Comparison of ENCODE assay signal across 8 mouse cellular contexts in the genomic region with DNA sequence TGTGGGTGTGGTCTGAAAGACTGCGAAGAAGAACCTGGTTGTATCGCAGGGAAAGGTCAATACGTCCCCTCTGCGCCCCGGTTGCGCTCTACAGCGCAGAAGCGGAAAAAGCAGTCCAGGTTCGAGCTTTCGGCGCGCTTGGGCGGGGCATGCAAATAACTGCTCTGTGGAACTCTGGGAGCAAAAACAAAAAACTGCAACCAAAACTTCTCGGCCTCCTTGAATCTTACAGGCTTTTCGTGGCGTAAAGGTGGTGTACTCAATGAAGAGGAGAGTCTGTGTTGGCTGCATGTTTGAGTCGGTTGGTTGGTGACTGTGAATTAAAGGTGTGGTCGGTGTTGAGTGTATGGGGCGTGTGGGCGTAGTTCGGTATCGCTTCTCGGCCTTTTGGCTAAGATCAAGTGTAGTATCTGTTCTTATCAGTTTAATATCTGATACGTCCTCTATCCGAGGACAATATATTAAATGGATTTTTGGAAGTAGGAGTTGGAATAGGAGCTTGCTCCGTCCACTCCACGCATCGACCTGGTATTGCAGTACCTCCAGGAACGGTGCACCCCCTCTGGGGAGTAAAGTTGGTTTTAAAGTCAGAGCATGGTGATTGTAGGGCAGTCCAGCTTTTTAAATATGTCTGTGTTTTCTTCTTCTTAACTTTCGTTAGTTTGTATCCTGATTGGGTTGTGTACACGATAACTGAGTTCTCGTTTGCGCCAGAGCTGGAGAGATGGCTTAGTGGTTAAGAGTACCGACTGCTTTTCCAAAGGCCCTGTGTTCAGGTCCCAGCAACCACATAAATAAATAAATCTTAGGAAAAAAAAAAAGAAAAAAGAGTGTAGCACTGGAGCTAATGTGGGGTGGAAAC. TPM values are rescaled to one million over a fixed set of nuclear protein-coding genes. Genes with fewer than 3 reads are reported as not detected.
DNase-seq lines count a peak whose midpoint lies in the region; ATAC-seq and TF ChIP-seq lines count a peak whose summit lies in the region.

Rdm1 (plus strand) TSS at position 201 of the 862 bp plus-strand sequence.

- peak within 1 kb of the TSS; percentile 100 for H3K27ac ChIP-seq in heart, embryonic 12.5 days (ENCODE audit: poor library complexity, severe bottlenecking)
- H3K27ac ChIP-seq in kidney, postnatal 0 days: peak within 1 kb of the TSS; percentile 99
- peak within 1 kb of the TSS; percentile 98 for H3K27ac ChIP-seq in liver, embryonic 13.5 days
- H3K27ac ChIP-seq in neural tube, embryonic 11.5 days (ENCODE audit: low read depth, low read length): peak within 1 kb of the TSS; percentile 92
- peak within 1 kb of the TSS; percentile 96 for H3K27ac ChIP-seq in stomach, postnatal 0 days (replicated peaks)

- no peaks in the 10 kb centered on the region for H3K9me3 ChIP-seq in heart, embryonic 12.5 days (replicated peaks)
- no peaks in the 10 kb centered on the region for H3K9me3 ChIP-seq in kidney, postnatal 0 days (replicated peaks; ENCODE audit: low read length)
- H3K9me3 ChIP-seq in liver, embryonic 13.5 days (replicated peaks): no peaks in the 10 kb centered on the region
- H3K9me3 ChIP-seq in neural tube, embryonic 11.5 days (ENCODE audit: control insufficient read depth, low read length): no peaks in the 10 kb centered on the region
- H3K9me3 ChIP-seq in stomach, postnatal 0 days (ENCODE audit: control insufficient read depth, low read length): no peaks in the 10 kb centered on the region

- ATAC-seq in erythroid progenitor cell, adult 5-6 weeks (replicated peaks; ENCODE audit: low FRiP score, poor library complexity, severe bottlenecking): peak; percentile 78
- peak; percentile 90 for ATAC-seq in heart, embryonic 12.5 days (ENCODE audit: insufficient number of reproducible peaks, low FRiP score)
- peak; percentile 87 for ATAC-seq in kidney, postnatal 0 days (replicated peaks; ENCODE audit: low FRiP score, low read depth)
- peak; percentile 90 for ATAC-seq in liver, embryonic 13.5 days (ENCODE audit: low read depth)
- peak; percentile 91 for ATAC-seq in neural tube, embryonic 11.5 days (ENCODE audit: insufficient read depth, low FRiP score, low TSS enrichment)
- peak; percentile 81 for ATAC-seq in stomach, postnatal 0 days (ENCODE audit: low FRiP score, low TSS enrichment)

- under 1% methylated on average over 34 of the region's 34 CpGs for WGBS in heart, embryonic 12.5 days
- WGBS in kidney, postnatal 0 days: 0% methylated on average over 33 of the region's 34 CpGs
- under 1% methylated on average over 34 of the region's 34 CpGs for WGBS in liver, embryonic 13.5 days (ENCODE audit: insufficient replicate concordance)
- WGBS in neural tube, embryonic 11.5 days: under 1% methylated on average over 32 of the region's 34 CpGs
- WGBS in stomach, postnatal 0 days: under 1% methylated on average over 32 of the region's 34 CpGs

- H3K4me2 ChIP-seq in heart, embryonic 12.5 days: peak within 1 kb of the TSS; percentile 72
- H3K4me2 ChIP-seq in kidney, postnatal 0 days (ENCODE audit: low read length): peak within 1 kb of the TSS; percentile 73
- H3K4me2 ChIP-seq in liver, embryonic 13.5 days: peak within 1 kb of the TSS; percentile 78
- peak within 1 kb of the TSS; percentile 65 for H3K4me2 ChIP-seq in neural tube, embryonic 11.5 days (ENCODE audit: low read depth)
- peak within 1 kb of the TSS; percentile 81 for H3K4me2 ChIP-seq in stomach, postnatal 0 days (replicated peaks; ENCODE audit: low read depth)

- TF ChIP-seq EP300 in stomach, postnatal 0 days (optimal IDR thresholded peaks at IDR 0.05): peak; percentile 84

- 0 out of 2 replicates have a peak, but pooled peaks cover 3% of the 10 kb centered on the region for H3K36me3 ChIP-seq in heart, embryonic 12.5 days
- no peaks in the 10 kb centered on the region; the same call in 1 of the 2 replicates for H3K36me3 ChIP-seq in kidney, postnatal 0 days (ENCODE audit: insufficient read depth, low read length)
- no peaks in the 10 kb centered on the region for H3K36me3 ChIP-seq in liver, embryonic 13.5 days
- H3K36me3 ChIP-seq in neural tube, embryonic 11.5 days (ENCODE audit: control insufficient read depth, insufficient read depth, low read length): no peaks in the 10 kb centered on the region
- no peaks in the 10 kb centered on the region for H3K36me3 ChIP-seq in stomach, postnatal 0 days (ENCODE audit: control insufficient read depth, insufficient read depth, low read length)

- no peaks in the 10 kb centered on the region for H3K4me1 ChIP-seq in heart, embryonic 12.5 days (replicated peaks)
- no peaks in the 10 kb centered on the region for H3K4me1 ChIP-seq in kidney, postnatal 0 days (replicated peaks; ENCODE audit: insufficient read depth, low read length)
- peaks cover 32% of the 10 kb centered on the region for H3K4me1 ChIP-seq in liver, embryonic 13.5 days (replicated peaks)
- no peaks in the 10 kb centered on the region for H3K4me1 ChIP-seq in neural tube, embryonic 11.5 days (ENCODE audit: control insufficient read depth, insufficient read depth, low read length)
- H3K4me1 ChIP-seq in stomach, postnatal 0 days (replicated peaks; ENCODE audit: control insufficient read depth, insufficient read depth): no peaks in the 10 kb centered on the region

- peak within 1 kb of the TSS; percentile 77 for H3K9ac ChIP-seq in heart, embryonic 12.5 days
- peak within 1 kb of the TSS; percentile 72 for H3K9ac ChIP-seq in kidney, postnatal 0 days (ENCODE audit: low read depth, low read length)
- peak within 1 kb of the TSS; percentile 76 for H3K9ac ChIP-seq in liver, embryonic 13.5 days
- H3K9ac ChIP-seq in neural tube, embryonic 11.5 days (ENCODE audit: low read length): peak within 1 kb of the TSS; percentile 64
- H3K9ac ChIP-seq in stomach, postnatal 0 days (ENCODE audit: low read length): peak within 1 kb of the TSS; percentile 79

- peak; percentile 88 for DNase-seq in CD4-positive, CD25-positive, alpha-beta regulatory T cell, adult 2 months (ENCODE audit: low read depth, low spot score)
- peak; percentile 81 for DNase-seq in brain, embryonic 18.5 days (ENCODE audit: low read depth, low spot score)
- DNase-seq in kidney, postnatal 0 days (ENCODE audit: low spot score): peak; percentile 97
- DNase-seq in liver, embryonic 13.5 days: peak; percentile 74
- DNase-seq in neural tube, embryonic 11.5 days (ENCODE audit: low spot score): peak; percentile 91
- DNase-seq in stomach, postnatal 0 days (ENCODE audit: low spot score): peak; percentile 83

- peak within 1 kb of the TSS; percentile 57 for H3K4me3 ChIP-seq in heart, embryonic 12.5 days
- peak within 1 kb of the TSS; percentile 44 for H3K4me3 ChIP-seq in kidney, postnatal 0 days (replicated peaks; ENCODE audit: low read depth, low read length)
- peak within 1 kb of the TSS; percentile 60 for H3K4me3 ChIP-seq in liver, embryonic 13.5 days (replicated peaks)
- peak within 1 kb of the TSS; percentile 48 for H3K4me3 ChIP-seq in neural tube, embryonic 11.5 days (ENCODE audit: low read depth, low read length)
- peak within 1 kb of the TSS; percentile 63 for H3K4me3 ChIP-seq in stomach, postnatal 0 days (ENCODE audit: low read depth, low read length)

- no peak for TF ChIP-seq CTCF in kidney, postnatal 0 days (IDR thresholded peaks at IDR 0.05; ENCODE audit: low read depth)
- TF ChIP-seq CTCF in stomach, postnatal 0 days (IDR thresholded peaks at IDR 0.05; ENCODE audit: low read depth): peak; percentile 8; the same call in 1 of the 2 replicates

- H3K27me3 ChIP-seq in heart, embryonic 12.5 days (replicated peaks): no peaks in the 10 kb centered on the region
- H3K27me3 ChIP-seq in kidney, postnatal 0 days (ENCODE audit: insufficient read depth, low read length): no peaks in the 10 kb centered on the region
- H3K27me3 ChIP-seq in liver, embryonic 13.5 days: no peaks in the 10 kb centered on the region
- no peaks in the 10 kb centered on the region for H3K27me3 ChIP-seq in neural tube, embryonic 11.5 days (ENCODE audit: control insufficient read depth, insufficient read depth, low read length)
- H3K27me3 ChIP-seq in stomach, postnatal 0 days (ENCODE audit: control insufficient read depth, insufficient read depth, low read length): no peaks in the 10 kb centered on the region

RNA-seq across cellular contexts. Expression of gene Rdm1, which starts in this region (rescaled TPM):
- 81.1 and 91.4 TPM in 2 replicates for total RNA-seq in erythroid progenitor cell, adult 5-6 weeks (2015; ENCODE audit: low replicate concordance)
- 34.5 and 43.0 TPM in 2 replicates for total RNA-seq in erythroid progenitor cell, adult 5-6 weeks (2017; ENCODE audit: low replicate concordance)
- polyA plus RNA-seq in heart, embryonic 12.5 days (2016; fragmentation: Nextera tagmentation; extraction: Ambion mirVana): 28.3 and 36.2 TPM in 2 replicates
- polyA plus RNA-seq in kidney, postnatal 0 days (2015; fragmentation: Nextera tagmentation; extraction: Ambion mirVana): 30.9 and 37.6 TPM in 2 replicates
- 8.3 and 8.6 TPM in 2 replicates for polyA plus RNA-seq in liver, embryonic 13.5 days (2015; fragmentation: Nextera tagmentation; extraction: Ambion mirVana)
- polyA plus RNA-seq in neural tube, embryonic 11.5 days (2014; fragmentation: Nextera tagmentation; extraction: Ambion mirVana): 24.1 and 30.7 TPM in 2 replicates
- polyA plus RNA-seq in stomach, postnatal 0 days (2015; fragmentation: Nextera tagmentation; extraction: Ambion mirVana): 18.9 and 20.9 TPM in 2 replicates

Comparison
In these comparisons a context has a peak if more than half of its experiments do, and no peak if none do; other contexts are left out.
1. Peak in every context shown above with its lines: DNase-seq, ATAC-seq, H3K4me3 ChIP-seq and H3K27ac ChIP-seq.